Mouse (Mus musculus): ENCODE results near the gene Rims1.

The Rims1 gene

GRCm38 (mm10) chr1:22572720-22573119, 233.1 kb downstream of the Rims1 start:
- DNase-seq, result no peak

- DNase-seq, result no peak
These were observed 259.5 kb downstream of the Rims1 start for GRCm38 (mm10) chr1:22546273-22546672.

- DNase-seq, result no peak
These were observed 267.7 kb downstream of the Rims1 start for GRCm38 (mm10) chr1:22538129-22538528.

GRCm38 (mm10) chr1:22536776-22537175, 269.0 kb downstream of the Rims1 start:
- DNase-seq, result no peak

- DNase-seq, result no peak
These were observed 270.7 kb downstream of the Rims1 start for GRCm38 (mm10) chr1:22535049-22535448.

- DNase-seq, result peak in 1 of 2 experiments; percentile 3
These were observed 272.4 kb downstream of the Rims1 start for GRCm38 (mm10) chr1:22533146-22534096.

- no peak for DNase-seq
These were observed 290.7 kb downstream of the Rims1 start for GRCm38 (mm10) chr1:22515103-22515502.

GRCm38 (mm10) chr1:22512421-22512820, 293.4 kb downstream of the Rims1 start:
- no peak for DNase-seq

- DNase-seq, result no peak
These were observed 294.2 kb downstream of the Rims1 start for GRCm38 (mm10) chr1:22511614-22512013.

- no peak for DNase-seq
These were observed 296.8 kb downstream of the Rims1 start for GRCm38 (mm10) chr1:22508735-22509615.

GRCm38 (mm10) chr1:22487270-22487864, 318.4 kb downstream of the Rims1 start:
- DNase-seq, result no peak

- no peak for DNase-seq
These were observed 329.6 kb downstream of the Rims1 start for GRCm38 (mm10) chr1:22476220-22476619.

- no peak for DNase-seq
These were observed 338.8 kb downstream of the Rims1 start for GRCm38 (mm10) chr1:22467033-22467432.

- DNase-seq, result no peak
These were observed 339.2 kb downstream of the Rims1 start for GRCm38 (mm10) chr1:22466597-22466996.

- no peak for DNase-seq
These were observed 381.8 kb downstream of the Rims1 start for GRCm38 (mm10) chr1:22424020-22424419.

- DNase-seq, result no peak
These were observed 383.7 kb downstream of the Rims1 start for GRCm38 (mm10) chr1:22422102-22422501.

GRCm38 (mm10) chr1:22410173-22410572, 395.6 kb downstream of the Rims1 start:
- DNase-seq, result no peak

- no peak for DNase-seq
These were observed 419.4 kb downstream of the Rims1 start for GRCm38 (mm10) chr1:22386361-22386760.

- DNase-seq, result no peak
These were observed 428.1 kb downstream of the Rims1 start for GRCm38 (mm10) chr1:22377652-22378051.

- no peak for DNase-seq
These were observed 428.7 kb downstream of the Rims1 start for GRCm38 (mm10) chr1:22377062-22377461.

- DNase-seq, result no peak
These were observed 449.6 kb downstream of the Rims1 start for GRCm38 (mm10) chr1:22356209-22356608.

GRCm38 (mm10) chr1:22353687-22354086, 452.1 kb downstream of the Rims1 start:
- DNase-seq, result no peak

GRCm38 (mm10) chr1:22338914-22339313, 466.9 kb downstream of the Rims1 start:
- no peak for DNase-seq

Measured in thymus, postnatal 36 days (tissue).